Mouse (Mus musculus): ENCODE data around the gene H2afz. TPM values are rescaled to one million over a fixed set of nuclear protein-coding genes. Genes with fewer than 3 reads are reported as not detected.

H2afz gene
- total and polyA plus RNA-seq, 2 experiments from 2014 or later: 327 to 609 TPM

- H3K36me3 ChIP-seq (ENCODE audit: insufficient read depth, low read length): no peaks in the 10 kb centered on the region
- H3K9me3 ChIP-seq (ENCODE audit: low read length): no peaks in the 10 kb centered on the region
- peak overlapping the region; percentile 91 for H3K27ac ChIP-seq (ENCODE audit: low read depth, low read length)
- peak overlapping the region; percentile 86 for H3K9ac ChIP-seq (replicated peaks; ENCODE audit: low read length, poor library complexity, severe bottlenecking)
- H3K4me2 ChIP-seq (ENCODE audit: low read depth, low read length, poor library complexity, severe bottlenecking): peak overlapping the region; percentile 60
- DNase-seq (ENCODE audit: low spot score) (peak; percentile 95), ATAC-seq (ENCODE audit: low FRiP score) (peak; percentile 60)
- TF ChIP-seq CTCF (IDR thresholded peaks at IDR 0.05): peak; percentile 88
- H3K27me3 ChIP-seq (ENCODE audit: insufficient read depth, low read length): no peaks in the 10 kb centered on the region
- WGBS: 2% methylated on average over 53 of the region's 74 CpGs
- peak overlapping the region; percentile 81 for H3K4me3 ChIP-seq (ENCODE audit: low read depth, low read length)
- H3K4me1 ChIP-seq (ENCODE audit: insufficient read depth, low read length): 0 out of 2 replicates have a peak, but pooled peaks cover 10% of the 10 kb centered on the region
Measured at GRCm38 (mm10) chr3:137864988-137865982, 998 bp downstream of the H2afz start.

GRCm38 (mm10) chr3:137867133-137867436 is 2.8 kb downstream of the H2afz start:
- Histone ChIP-seq H3K4me2 (ENCODE audit: low read depth, low read length, poor library complexity, severe bottlenecking) (peak overlapping the region; percentile 90), H3K4me1 (ENCODE audit: insufficient read depth, low read length) (0 out of 2 replicates have a peak, but pooled peaks cover 10% of the 10 kb centered on the region), H3K9ac (replicated peaks; ENCODE audit: low read length, poor library complexity, severe bottlenecking) (peak overlapping the region; percentile 97), H3K4me3 (ENCODE audit: low read depth, low read length) (peak overlapping the region; percentile 90), H3K27ac (ENCODE audit: low read depth, low read length) (peak overlapping the region; percentile 97), H3K9me3 (ENCODE audit: low read length) (no peaks in the 10 kb centered on the region), H3K27me3 (ENCODE audit: insufficient read depth, low read length) (no peaks in the 10 kb centered on the region), H3K36me3 (ENCODE audit: insufficient read depth, low read length) (no peaks in the 10 kb centered on the region)
- no peak for DNase-seq (ENCODE audit: low spot score)
- no peak for ATAC-seq (ENCODE audit: low FRiP score)
- 3% methylated on average over 2 of the region's 2 CpGs for WGBS
- no peak for TF ChIP-seq CTCF (IDR thresholded peaks at IDR 0.05)

GRCm38 (mm10) chr3:137867437-137868093 is 3.3 kb downstream of the H2afz start, which contains the start of gene Dnajb14:
Gene Dnajb14, plus strand, starts transcription at chr3:137867675.
- Histone ChIP-seq H3K36me3 (ENCODE audit: insufficient read depth, low read length) (no peaks in the 10 kb centered on the region), H3K27me3 (ENCODE audit: insufficient read depth, low read length) (no peaks in the 10 kb centered on the region), H3K4me3 (ENCODE audit: low read depth, low read length) (peak within 1 kb of the TSS; percentile 90), H3K9ac (replicated peaks; ENCODE audit: low read length, poor library complexity, severe bottlenecking) (peak within 1 kb of the TSS; percentile 97), H3K27ac (ENCODE audit: low read depth, low read length) (peak within 1 kb of the TSS; percentile 97), H3K4me2 (ENCODE audit: low read depth, low read length, poor library complexity, severe bottlenecking) (peak within 1 kb of the TSS; percentile 90), H3K4me1 (ENCODE audit: insufficient read depth, low read length) (0 out of 2 replicates have a peak, but pooled peaks cover 10% of the 10 kb centered on the region), H3K9me3 (ENCODE audit: low read length) (no peaks in the 10 kb centered on the region)
- no peak for TF ChIP-seq CTCF (IDR thresholded peaks at IDR 0.05)
- ATAC-seq (ENCODE audit: low FRiP score) (peak; percentile 3; the same call in 1 of the 2 replicates), DNase-seq (ENCODE audit: low spot score) (peak; percentile 60)
- under 1% methylated on average over 56 of the region's 94 CpGs for WGBS

- no peaks in the 10 kb centered on the region for H3K9me3 ChIP-seq (ENCODE audit: low read length)
- no peaks in the 10 kb centered on the region for H3K36me3 ChIP-seq (ENCODE audit: insufficient read depth, low read length)
- H3K27ac ChIP-seq (ENCODE audit: low read depth, low read length): peak overlapping the region; percentile 97
- DNase-seq (ENCODE audit: low spot score) (peak; percentile 32), ATAC-seq (ENCODE audit: low FRiP score) (no peak)
- 3% methylated on average over 26 of the region's 26 CpGs for WGBS
- no peak for TF ChIP-seq CTCF (IDR thresholded peaks at IDR 0.05)
- H3K4me3 ChIP-seq (ENCODE audit: low read depth, low read length): peak overlapping the region; percentile 90
- no peaks in the 10 kb centered on the region for H3K27me3 ChIP-seq (ENCODE audit: insufficient read depth, low read length)
- H3K4me1 ChIP-seq (ENCODE audit: insufficient read depth, low read length): 0 out of 2 replicates have a peak, but pooled peaks cover 10% of the 10 kb centered on the region
- peak overlapping the region; percentile 97 for H3K9ac ChIP-seq (replicated peaks; ENCODE audit: low read length, poor library complexity, severe bottlenecking)
- peak overlapping the region; percentile 90 for H3K4me2 ChIP-seq (ENCODE audit: low read depth, low read length, poor library complexity, severe bottlenecking)
Measured at GRCm38 (mm10) chr3:137868094-137868913, 4.0 kb downstream of the H2afz start.

- no peak for TF ChIP-seq CTCF (IDR thresholded peaks at IDR 0.05)
- 0 out of 2 replicates have a peak overlapping the region, but pooled peaks have one; percentile 9 for H3K4me2 ChIP-seq (ENCODE audit: low read depth, low read length, poor library complexity, severe bottlenecking)
Measured at GRCm38 (mm10) chr3:137869395-137869794, 5.1 kb downstream of the H2afz start.

More at GRCm38 (mm10) chr3:137869395-137869794, 5.1 kb downstream of the H2afz start:
- Histone ChIP-seq H3K36me3 (ENCODE audit: insufficient read depth, low read length) (no peaks in the 10 kb centered on the region), H3K9ac (replicated peaks; ENCODE audit: low read length, poor library complexity, severe bottlenecking) (no peak overlapping the region), H3K27me3 (ENCODE audit: insufficient read depth, low read length) (no peaks in the 10 kb centered on the region), H3K4me1 (ENCODE audit: insufficient read depth, low read length) (0 out of 2 replicates have a peak, but pooled peaks cover 10% of the 10 kb centered on the region), H3K27ac (ENCODE audit: low read depth, low read length) (no peak overlapping the region), H3K9me3 (ENCODE audit: low read length) (no peaks in the 10 kb centered on the region), H3K4me3 (ENCODE audit: low read depth, low read length) (no peak overlapping the region)
- DNase-seq (ENCODE audit: low spot score) (no peak), ATAC-seq (ENCODE audit: low FRiP score) (no peak)
- 96% methylated on average over 9 of the region's 9 CpGs for WGBS
